Mouse (Mus musculus) megakaryocyte progenitor cell, adult 5-6 weeks (primary cell): Measurements from ENCODE around the gene Sec61a2. TPM values are rescaled to one million over a fixed set of nuclear protein-coding genes. Genes with fewer than 3 reads are reported as not detected.

Experiments
- ATAC-seq: replicated peaks from 2 replicates; pipeline ENCODE4 v1.8.0; 2016; ENCODE audit warnings: mild to moderate bottlenecking, moderate TSS enrichment, inconsistent platforms; ENCODE audit not compliant: poor library complexity
- total RNA-seq, 2 experiments: library from RNA; stranded (forward) in 1 of 2; stranded (reverse) in 1 of 2; fragments of 157-497, 149-512 nt in 1 of 2; fragments of 200-1000 nt in 1 of 2; gene quantifications; 2 replicates each; pipeline versions ENCODE4 v1.2.3 to v1.2.4; 2015 to 2017

Gene Sec61a2
- total RNA-seq (2015): 30.0 and 42.4 TPM in 2 replicates
- 12.6 and 21.5 TPM in 2 replicates for total RNA-seq (2017)

DNA sequence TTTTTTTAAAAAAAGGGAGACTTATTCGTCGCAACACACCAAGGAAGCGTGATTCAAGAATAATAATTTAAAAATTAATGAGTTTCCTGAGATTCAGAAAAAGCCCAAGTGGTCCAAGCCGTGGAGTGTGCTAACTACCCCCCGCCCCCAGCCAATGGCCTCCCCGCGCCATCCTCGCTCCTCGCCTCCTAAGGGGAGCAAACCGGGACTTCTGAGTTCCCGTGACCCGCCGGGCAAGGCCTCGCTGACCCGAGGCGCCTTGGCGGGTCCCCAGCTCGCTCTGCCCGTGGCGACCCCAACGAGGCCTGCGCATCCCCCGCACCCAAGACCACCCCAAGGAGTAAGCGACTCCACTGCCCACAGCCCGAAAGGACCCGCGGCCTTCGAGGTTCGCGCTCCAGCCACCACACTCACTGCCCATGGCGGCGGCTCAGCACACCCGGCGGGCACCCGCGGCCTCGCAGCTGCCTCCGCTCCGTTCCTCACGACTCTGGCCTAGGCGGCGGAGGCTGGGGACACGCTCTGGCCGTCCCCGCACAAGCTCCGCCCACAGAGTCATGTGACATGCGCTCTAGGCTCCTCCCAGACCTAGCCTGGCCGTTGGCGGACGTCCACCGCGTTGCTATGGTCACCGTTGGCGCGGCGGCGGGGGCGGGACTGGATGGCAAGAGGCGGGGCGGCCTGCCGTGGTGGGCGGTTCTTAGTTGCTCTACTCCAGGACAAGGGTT, at the start of gene Sec61a2:
TSS of gene Sec61a2 (minus strand) at position 590 of the 728 bp plus-strand sequence.
- ATAC-seq: peak; percentile 94

DNA sequence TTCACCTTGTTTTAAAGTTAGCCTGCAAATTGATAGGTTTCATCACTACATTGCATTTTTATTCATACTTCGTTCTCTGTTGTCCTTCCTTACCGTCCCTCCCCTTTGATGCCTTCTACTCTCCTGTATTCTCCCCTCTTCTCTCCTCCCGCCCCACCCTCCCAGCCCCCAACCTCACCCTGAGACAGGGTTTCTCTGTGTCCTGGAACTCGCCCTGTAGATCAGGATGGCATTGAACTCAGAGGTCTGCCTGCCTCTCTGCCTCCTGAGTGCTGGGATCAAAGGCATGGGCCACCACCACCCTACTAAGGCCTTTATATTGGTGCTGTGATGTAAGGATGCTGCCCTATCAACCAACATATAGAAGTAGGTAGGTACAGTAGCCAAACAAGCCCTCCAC, 47.8 kb upstream of the Sec61a2 start:
- no peak for ATAC-seq

DNA sequence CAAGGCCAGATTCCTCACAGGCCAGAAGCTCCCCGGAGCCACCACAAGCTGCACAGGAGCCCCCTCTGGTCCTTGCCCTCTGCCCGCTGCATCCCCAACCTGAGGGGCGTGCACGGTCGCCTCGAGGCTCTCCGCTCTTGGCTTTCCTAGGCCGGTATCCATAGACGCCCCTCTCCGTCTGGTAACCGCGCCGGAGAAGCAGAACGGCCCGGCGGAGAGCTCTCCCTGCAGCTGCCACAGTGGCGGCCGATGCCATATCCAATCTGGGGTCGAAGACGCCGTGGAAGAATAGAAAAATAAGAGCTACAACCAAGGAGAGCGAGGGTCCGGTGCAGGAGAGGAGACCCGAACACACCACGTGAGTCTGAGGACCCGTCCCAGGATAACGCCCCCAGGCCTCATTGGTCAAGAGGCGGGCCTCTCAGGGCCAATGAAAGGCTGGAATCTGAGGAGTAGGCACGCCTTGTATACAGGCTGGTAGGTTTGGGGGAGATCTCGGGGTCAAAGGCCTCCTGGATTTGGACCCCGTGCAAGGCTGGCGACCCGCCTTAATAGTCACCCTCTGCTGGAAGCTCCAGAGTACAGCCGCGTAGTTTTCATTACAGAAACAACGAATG, 47.3 kb upstream of the Sec61a2 start, which contains the start of gene Dhtkd1:
TSS of gene Dhtkd1 (minus strand) at position 377 of the 617 bp plus-strand sequence.
- peak; percentile 78 for ATAC-seq

DNA sequence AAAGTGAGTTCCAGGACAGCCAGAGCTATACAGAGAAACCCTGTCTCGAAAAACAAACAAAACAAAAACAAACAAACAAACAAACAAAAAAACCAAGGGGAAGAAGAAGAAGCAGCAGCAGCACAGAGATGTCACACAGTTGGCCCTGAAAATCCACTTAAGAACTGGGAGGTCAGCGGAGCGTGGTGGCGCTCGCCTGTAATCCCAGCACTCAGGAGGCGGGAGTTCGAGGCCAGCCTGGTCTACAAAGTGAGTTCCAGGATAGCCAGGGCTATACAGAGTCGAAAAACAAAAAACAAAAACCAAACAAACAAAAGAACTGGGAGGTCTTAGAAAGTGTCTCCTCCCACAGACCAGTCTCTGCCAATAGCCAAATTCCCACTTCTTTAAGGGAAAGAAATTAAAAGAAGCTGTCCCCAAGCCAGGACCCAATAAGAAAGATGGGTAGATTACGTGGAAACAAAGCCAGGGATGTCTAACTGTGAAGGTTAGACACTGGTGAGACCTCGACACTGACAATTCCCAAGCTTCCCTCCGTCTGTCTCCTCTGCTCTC, 46.7 kb upstream of the Sec61a2 start:
- no peak for ATAC-seq

DNA sequence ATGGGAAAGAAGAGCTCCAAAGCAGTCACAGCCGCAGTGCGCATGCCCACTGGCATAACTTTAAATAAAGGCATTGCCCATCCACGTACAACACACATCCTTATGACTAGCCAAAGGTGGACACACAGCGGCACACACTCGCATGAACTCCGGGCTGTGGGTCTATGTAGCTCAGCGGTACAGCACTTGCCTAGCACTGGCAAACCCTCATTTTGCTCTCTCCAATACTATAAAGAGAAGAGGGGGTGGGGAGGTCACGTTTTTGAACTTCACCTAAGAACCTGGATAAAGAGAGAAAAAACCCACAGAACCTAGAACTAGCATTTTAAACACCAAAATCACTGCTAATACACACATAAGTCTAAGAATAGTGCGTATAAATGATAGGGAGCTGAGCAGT, 45.7 kb upstream of the Sec61a2 start:
- no peak for ATAC-seq

DNA sequence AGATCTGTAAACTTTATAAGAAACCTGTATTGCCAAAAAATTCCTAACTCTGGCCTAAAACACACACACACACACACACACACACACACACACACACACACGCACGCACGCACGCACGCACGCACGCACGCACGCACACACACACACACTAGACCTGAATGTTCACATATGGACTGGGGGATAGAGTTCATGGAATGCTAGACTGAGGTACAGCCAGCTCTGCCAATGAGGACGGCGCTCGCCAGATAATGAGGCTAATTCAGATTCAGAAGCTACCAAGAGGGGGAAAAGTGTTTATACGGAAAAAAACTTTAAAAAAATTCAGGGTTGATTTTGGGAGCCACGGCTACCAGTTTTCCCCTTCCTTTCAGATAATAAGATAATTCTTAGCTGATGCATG, 44.7 kb upstream of the Sec61a2 start:
- ATAC-seq: no peak

DNA sequence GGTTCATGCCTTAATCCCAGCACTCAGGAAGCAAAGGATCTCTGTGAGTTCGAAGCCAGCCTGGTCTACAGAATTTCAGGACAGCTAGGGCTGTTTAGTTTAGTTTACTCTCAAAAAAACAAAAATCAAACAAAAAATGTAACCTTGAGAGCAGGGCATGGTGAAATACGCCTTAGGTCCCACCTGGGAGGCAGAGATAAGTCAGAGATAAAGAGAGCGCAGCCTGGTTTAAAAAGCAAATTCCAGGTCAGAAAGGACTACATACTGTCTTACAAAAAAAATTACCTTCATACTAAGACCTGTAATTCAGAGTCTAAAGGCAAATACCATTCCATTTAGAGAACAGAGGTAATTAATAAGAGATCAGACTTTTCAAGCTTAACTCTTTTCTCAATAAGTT, 44.1 kb upstream of the Sec61a2 start:
- ATAC-seq: no peak

DNA sequence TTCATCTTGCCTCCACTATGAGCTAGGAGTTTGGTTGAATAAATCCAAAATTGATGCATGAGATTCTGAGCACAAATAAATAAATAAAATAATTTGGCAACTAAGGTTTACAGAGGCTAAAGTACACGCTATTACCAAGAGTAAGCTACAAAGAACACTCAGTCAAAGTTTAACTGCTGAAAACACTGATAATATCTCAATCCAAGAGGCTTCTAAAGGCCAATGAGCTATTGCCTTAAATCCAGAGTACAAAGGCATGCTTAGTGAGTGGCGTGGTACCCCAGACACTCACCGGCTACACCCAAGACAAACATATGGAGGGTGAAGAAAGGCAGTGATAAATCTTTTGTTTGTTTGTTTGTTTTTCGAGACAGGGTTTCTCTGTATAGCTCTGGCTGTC, 41.3 kb upstream of the Sec61a2 start:
- ATAC-seq: no peak

DNA sequence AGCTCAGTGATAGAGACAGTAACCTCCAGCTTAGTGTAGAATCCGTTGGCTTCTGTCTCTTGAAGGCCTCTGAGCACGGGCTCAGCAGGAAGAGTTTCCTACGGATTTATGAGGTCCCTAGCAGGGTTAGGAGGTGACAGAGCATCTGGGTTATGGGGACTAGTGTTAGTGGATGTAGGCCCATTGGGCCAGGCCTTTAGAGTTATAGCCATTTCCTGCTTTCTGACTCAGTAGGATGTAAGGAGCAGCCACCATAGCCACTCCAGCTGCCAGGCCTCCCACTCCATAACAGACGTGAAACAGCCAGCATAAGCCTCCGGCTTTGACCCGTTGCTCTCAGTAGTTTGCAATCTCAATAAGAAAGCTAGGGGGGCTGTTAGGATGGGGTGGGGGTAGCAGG, 40.8 kb upstream of the Sec61a2 start:
- no peak for ATAC-seq

DNA sequence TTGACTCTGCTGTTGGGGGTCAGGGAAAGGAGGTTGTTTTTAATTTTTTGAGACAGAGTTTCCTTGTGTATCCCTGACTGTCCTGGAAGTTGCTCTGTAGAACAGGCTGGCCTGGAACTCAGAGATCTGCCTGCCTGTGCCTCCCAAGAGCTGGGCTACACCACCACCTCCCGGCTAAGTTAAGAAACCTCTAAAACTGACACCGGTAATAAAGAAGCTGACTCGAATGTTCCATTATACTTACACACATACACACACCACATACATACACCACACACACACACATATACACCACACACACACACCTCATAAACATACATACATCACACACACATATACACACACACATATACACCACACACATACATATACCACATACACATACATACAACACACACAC, 39.7 kb upstream of the Sec61a2 start:
- ATAC-seq: no peak

DNA sequence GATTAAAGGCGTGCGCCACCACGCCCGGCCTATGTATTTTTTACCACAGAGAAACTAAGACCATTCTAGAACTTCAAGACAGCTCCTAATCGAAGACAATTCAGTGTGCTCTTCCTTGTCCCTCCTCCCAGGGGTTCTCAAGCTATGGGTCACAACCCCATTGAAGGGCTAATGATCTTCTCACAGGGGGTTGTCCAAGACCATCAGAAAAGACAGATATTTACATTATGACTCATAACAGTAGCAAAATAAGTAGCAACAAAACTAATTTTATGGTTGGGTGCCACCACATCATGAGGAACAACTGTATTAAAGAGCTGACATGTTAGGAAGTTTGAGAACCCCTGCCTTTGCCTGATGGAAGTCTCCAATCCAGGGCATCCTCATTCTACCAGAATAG, 36.7 kb upstream of the Sec61a2 start:
- ATAC-seq: no peak

DNA sequence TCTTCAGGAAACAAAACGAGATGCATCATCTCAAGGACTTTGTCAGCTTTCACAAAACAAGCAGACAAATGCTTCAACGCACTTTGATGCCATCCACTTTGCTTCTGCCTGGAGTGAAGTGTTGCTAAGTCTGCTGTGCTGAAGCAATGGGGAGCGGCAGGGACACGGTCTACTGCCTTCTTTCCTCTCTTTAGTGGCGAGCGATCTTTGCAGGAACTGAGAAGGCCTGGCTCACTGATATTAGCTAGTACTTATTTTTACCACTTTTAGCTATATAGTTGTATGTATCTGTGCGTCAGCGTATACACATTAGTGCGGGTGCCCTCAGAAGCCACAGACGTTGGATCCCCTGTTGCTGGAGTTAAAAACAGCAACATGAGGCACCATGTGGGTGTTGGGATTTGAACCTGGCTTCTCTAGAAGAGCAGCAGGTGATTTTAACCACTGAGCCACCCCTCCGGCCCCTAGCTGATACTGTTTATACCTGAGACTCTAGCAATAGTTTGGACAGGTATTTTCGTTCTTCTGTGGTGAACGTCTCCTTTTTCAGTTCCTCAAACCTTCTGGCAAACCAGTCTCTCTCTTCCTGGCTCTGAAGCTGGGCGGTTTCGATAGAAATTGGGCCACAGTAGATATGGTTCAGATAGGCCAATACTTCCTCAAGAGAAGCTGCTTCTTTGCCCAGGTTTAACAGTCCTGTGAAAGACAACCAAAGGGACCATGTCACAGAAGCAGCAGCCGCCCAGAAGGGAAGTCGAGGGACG, 35.2 kb upstream of the Sec61a2 start:
- ATAC-seq: peak; percentile 70

DNA sequence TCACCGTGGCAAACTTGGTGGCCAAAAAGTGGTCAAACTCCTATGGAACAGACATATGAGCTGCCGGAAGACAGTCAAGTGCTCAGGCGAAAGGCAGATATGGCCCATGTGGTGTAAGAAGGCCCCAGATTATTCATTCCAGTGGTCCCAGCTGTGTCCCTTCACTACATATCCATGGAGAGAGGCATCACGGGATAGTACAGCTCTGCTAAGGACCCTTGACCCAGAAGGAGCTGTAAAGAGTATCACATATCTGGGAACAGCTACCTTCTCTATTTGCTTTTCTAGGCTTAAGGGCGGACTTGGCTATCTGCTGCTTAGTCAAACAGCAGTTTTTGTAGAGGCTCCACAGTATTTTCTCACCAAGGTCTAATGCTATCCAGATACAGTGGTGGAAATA, 34.6 kb upstream of the Sec61a2 start:
- no peak for ATAC-seq

DNA sequence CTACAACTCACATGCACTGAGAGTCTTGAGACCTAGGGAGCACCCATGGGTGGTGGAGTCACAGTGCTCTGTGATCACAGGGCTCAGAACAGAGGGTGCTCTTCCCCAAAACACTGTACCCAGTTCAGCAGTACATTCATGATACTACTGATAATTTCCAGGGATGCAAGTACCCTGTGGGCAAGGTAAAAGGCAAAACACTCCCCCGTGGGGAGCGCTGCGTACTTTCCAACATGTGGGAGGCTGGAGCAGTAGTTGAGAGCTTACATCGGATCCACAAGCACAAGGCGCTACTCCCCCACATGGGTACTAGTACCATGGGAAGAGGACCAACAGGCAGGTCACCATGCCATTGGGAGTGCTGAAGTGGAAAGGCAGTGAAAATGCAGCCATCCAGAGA, 32.2 kb upstream of the Sec61a2 start:
- ATAC-seq: no peak

DNA sequence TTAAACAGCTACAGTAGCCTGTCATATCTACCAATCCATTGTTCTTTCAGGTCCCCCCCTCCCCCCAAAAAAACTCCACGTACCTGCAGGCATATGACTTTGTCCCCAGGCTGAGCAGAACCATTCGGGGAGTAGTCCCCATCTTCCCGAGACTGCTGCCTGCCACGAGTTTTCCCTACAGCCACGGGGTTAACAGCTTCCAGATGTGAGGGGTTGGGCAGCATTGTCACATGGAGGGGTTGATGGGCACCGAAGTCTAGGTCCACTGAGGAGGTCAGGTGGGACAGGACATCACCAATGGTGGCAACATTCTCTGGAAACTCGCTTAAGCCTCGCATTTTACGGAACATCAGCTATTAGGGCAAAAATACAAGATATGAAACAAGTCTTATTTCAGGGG, 28.6 kb upstream of the Sec61a2 start:
- ATAC-seq: no peak

DNA sequence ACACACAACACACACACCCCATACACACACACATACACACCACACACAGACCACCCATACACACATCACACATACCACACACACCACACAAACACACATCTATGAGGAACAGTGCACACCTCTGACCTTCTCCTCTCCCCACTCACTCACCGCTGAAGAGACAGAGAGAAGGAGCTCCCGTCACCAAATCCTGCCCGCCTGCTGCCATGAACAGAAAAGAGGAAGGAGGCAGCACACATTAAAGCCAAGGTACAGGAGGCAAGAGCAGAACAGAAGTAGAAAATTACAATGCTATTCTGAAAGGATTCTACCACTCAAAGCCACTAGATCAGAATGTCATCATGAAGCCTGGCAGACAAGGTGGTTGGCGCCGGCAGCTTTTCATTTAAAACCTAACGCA, 27.6 kb upstream of the Sec61a2 start:
- peak; percentile 81 for ATAC-seq

DNA sequence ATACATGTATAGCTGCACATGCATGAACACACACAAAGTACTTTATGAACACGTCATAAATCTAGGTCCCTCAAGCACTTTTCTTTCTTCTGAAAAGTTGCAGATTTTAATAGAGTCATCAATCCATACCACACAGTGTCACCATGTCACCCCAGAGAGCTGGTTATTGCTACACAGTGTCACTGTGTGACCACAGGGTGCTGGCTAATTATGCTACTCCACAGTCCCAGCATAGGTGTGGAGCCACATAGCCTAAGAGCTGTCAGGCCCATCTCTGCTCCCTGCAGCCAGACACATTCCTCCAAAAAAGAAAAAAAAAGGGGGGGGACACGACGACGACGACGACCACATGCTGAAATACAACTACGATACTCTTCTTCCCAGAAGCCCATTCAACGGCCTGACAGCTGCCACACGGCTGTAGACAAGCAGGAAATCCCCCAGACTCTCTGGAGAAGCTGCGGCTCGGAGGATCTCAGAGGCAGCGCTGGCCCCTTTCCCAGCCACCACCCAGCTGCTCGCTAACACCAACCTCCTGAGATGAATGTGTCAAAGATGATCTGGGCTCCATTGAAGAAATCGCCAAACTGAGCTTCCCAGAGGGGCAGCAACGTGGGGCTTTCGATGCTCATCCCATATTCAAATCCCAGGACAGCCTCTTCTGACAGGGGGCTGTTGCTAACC, 16.2 kb upstream of the Sec61a2 start:
- no peak for ATAC-seq

DNA sequence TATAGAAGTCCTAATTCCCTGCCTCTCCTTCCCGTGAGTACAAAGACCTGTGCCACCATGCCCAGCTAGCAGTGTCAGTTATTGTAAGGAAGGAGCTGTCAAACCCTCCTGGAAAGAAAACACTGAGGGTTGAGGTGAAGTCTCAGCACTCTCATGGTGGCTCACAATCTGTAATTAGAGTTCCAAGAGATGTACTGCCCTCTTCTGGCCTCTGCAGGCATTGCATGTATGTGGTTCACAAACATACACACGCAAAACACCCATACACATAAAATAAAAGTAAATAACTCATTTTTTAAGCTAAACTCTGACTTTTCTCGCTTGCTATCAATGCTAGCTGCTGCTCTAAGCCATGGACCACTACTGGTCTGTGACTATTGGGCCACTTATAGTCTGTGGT, 11.4 kb upstream of the Sec61a2 start:
- ATAC-seq: peak; percentile 98

DNA sequence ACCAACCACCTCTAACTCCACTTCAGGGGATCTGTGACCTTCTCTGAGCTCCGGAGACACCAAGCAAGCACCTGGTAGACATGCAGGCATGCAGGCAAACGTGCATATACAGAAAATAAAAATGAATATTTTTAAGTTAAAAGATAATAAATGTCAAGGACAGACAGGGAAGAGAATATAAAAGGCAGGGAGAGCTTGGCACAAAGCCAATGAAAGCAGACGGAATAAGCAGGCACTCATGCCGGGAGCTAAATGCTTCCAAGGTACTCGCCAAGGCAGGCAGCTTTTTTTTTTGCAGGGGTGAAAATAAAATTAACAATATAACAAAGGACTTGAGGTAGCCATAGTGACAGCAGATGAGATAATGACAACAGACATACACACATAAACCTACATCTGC, 10.9 kb upstream of the Sec61a2 start:
- no peak for ATAC-seq

DNA sequence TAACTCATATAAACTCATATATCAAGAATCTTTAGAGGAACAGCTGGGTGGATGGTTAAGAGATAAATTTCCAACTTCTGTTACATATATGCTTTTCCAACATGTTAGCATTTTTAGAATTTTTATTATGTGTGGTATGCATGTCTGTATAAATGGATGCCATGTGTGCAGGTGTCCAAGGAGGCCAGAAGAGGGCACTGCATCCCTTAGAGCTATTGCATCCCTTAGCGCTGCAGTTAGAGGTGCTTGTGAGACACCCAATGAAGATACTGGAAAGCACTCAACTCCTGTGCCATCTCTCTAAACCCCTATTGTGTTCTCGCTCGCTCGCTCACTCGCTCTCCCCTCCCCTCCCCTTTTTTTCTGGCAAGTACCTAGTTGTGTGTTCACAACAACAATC, 4.9 kb upstream of the Sec61a2 start:
- peak; percentile 79 for ATAC-seq

DNA sequence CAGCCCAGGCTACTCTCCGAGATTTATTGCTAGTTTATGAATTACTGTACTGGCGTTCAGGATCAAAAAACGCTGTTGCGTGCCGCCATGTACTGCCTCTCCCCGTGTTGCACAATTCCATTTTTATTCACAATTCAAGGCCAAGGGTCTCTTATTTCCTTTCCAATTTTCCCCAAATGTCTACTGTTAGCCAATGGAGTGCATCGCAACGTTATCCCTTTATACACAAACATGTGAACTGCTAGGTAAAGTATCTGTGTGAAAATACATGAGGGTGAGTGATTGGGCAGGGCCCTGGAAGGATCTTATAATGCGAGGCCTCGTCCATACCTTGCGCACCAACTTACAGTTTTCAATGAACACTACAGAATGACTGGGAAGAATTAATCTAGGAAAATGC, 936 bp downstream of the Sec61a2 start:
- ATAC-seq: no peak
